Mouse (Mus musculus) liver, embryonic 12.5 days (tissue): ENCODE results near the gene Kif28. TPM values are rescaled to one million over a fixed set of nuclear protein-coding genes. Genes with fewer than 3 reads are reported as not detected.

Source experiments
- polyA plus RNA-seq: library from polyadenylated mRNA; unstranded; fragments of >200 nt; fragmentation: Nextera tagmentation; extraction: Ambion mirVana; gene quantifications from 2 replicates; pipeline ENCODE4 v1.2.1, GENCODE M21; 2016

Gene Kif28
- polyA plus RNA-seq, 1 experiment from 2014 or later, result not detected

Other genes with a start within 250 kb of the Kif28 start
- gene Smyd3, start 227.2 kb downstream of the Kif28 start, polyA plus RNA-seq, result 9.5 and 9.7 TPM in 2 replicates
- gene Tfb2m, start 199.0 kb downstream of the Kif28 start, polyA plus RNA-seq, result 13.2 and 17.7 TPM in 2 replicates
- gene Cnst, start 198.9 kb downstream of the Kif28 start, polyA plus RNA-seq, result 17.8 and 18.7 TPM in 2 replicates
- 14.5 and 14.8 TPM in 2 replicates for gene Sccpdh, start 77.1 kb downstream of the Kif28 start, polyA plus RNA-seq
- gene Gm10518, start 58.1 kb upstream of the Kif28 start, polyA plus RNA-seq, result 0.45 and 0.61 TPM in 2 replicates
- 35.4 and 35.8 TPM in 2 replicates for gene Ahctf1, start 58.4 kb upstream of the Kif28 start, polyA plus RNA-seq
- 13.5 and 13.8 TPM in 2 replicates for gene Cdc42bpa, start 215.2 kb upstream of the Kif28 start, polyA plus RNA-seq